Mouse (Mus musculus) kidney, adult 11 months (tissue): ENCODE measurements around the gene Zbtb6.

Experiments used
- DNase-seq: peaks from one replicate; pipeline ENCODE4 v3.0.0; 2022

Zbtb6 gene

GRCm38 (mm10) chr2:37442611-37443591 is at the start of gene Zbtb6, which contains the start of the genes Zbtb26 and Rabgap1:
Zbtb6 (minus strand) TSS chr2:37443171.
Zbtb26 (minus strand) TSS chr2:37443135.
Rabgap1 (plus strand) TSS chr2:37443279.
- peak; percentile 95 for DNase-seq

- DNase-seq = no peak
Measured at GRCm38 (mm10) chr2:37488956-37489355, 46.0 kb upstream of the Zbtb6 start.

DNA sequence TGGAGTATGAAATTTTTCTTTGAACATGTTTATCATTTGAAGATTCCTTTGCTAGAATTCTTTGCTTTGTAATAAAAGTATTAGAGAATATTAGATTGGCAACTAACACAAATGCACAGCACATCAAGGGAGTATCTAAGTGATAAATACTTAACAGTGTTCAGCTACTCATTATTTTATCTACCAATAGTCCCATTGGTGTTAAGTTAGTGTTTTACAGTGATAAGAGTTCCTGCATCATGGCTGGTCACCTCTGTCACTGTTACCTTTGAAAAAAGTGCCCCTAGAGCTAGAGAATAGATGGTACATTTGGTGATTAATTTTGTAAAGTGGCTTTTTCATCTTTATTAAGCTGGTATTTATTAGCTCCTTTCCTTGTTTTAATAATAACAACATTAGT is 43.4 kb upstream of the Zbtb6 start:
- no peak for DNase-seq

DNA sequence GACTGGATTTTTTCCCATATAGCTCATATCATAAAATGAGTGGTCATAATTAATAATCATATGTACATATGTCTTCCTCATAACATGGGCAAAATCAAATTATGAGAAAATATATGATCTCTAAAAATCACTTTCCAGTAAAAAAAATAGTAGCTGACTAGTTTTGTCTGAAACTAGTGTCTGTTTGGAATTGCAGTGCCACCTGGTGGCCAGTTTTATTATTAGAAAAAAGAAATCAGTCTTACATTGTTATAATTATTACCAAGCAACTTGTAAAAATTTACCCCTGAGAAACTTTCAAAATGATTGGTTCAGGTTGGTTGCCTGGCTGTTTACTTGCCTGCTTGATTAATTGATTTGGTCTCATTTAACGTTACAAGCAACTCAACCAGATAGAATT is 42.4 kb upstream of the Zbtb6 start:
- no peak for DNase-seq

GRCm38 (mm10) chr2:37484165-37484564 is 41.2 kb upstream of the Zbtb6 start:
- no peak for DNase-seq

DNA sequence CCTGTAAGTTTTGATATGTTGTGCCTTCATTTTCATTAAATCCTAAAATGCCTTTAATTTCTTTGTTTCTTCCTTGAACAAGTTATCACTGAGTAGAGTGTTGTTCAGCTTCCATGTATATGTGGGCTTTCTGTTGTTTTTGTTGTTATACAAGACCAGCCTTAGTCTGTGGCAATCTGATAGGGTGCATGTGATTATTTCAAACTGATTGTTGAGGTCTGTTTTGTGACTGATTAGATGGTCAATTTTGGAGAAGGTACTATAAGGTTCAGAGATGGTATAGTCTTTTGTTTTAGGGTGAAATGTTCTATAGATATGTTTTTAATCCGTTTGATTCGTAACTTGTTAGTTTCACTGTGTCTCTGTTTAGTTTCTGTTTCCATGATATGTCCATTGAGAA is 37.1 kb upstream of the Zbtb6 start:
- no peak for DNase-seq

GRCm38 (mm10) chr2:37479559-37479958 is 36.6 kb upstream of the Zbtb6 start:
- DNase-seq = no peak

DNA sequence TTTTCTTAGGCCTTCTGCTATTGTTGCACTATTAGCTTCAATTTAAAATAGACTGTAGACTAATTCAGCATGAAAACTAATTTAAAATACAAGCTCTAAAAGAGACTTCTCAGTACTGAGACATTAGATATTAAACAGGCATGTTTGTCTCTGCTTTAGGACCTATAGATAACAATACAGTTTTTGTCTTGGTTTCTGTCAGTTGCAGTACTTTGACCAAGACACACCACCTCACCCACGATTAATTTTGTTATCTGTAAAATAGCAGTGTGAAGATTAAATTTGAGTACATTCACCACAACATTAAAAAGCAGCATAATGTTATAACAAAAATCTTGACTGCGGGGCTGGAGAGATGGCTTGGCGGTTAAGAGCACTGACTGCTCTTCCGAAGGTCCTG is 23.3 kb upstream of the Zbtb6 start:
- no peak for DNase-seq

GRCm38 (mm10) chr2:37460707-37461106 is 17.7 kb upstream of the Zbtb6 start:
- DNase-seq = no peak

DNA sequence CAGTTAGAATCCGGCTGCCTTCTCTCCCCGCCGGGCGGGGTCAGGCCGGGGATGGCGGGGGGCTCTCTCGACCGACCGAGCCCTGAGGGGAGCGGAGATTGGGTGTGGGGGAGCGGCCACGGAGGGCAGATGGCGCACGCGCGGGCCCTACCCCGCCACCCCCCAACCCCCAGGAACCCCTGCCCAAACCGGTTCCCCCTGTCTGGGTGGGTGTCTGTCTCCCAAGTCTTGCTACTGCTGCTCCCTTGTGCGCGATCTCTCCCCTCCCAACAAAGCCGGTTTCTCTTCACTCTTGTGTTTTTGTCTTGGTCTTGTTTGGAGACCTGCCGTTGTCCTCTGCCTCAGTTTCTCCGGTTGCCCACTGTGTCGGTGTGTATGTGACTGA is 9.4 kb upstream of the Zbtb6 start:
- DNase-seq = no peak

DNA sequence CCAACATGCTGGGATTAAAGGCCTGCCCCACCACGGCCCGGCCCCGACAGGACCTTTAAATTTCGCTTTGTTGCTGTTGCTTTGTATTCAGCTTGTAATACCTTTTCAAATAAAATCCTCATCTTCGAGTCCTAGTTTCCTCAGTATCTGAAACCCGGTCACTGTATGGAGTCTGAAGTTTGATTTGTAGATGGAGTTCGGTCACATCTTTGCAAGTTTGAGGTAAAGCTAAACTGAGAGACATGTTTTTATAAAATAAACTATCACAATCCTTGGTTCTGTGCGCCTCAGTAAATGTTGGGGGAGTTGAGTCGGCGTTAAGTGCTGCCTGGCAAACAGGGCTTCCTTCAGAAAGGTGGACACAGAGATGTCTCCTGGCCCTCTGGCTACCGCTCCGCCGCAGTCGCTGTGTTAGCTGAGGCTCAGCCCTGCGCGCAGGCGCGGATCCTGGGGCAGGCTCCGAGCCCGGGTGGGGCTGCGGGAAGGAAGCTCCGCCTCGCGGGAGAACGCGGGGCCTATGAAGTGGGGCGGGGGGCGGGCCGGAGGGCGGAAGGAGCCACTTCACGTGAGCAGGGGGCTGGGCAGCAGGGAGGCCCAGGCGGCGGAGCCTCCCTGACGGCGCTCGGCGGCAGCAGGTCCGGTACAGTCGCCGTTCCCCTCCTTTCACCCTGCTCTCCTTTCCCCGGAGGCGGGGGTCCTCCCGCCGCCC is 8.8 kb upstream of the Zbtb6 start:
- DNase-seq = peak; percentile 91

DNA sequence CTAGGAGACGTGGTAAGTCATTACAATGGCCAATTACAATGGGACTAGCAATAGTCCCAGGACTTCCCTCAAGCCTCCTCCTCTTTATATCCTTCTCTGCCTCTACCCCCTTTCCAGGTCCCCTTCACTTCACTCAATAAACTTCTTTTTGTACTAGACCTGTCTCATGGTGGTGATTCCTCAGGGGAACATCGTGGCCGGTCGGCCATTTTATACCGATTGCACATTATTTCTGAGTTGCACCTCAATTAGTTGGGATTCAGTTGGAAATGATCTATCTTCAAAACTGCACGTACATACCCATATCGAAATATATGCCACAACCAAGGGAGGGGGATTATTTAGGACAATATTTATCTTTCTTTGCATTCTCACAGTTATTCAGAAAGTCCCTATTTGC is 11.4 kb downstream of the Zbtb6 start:
- DNase-seq = no peak

DNA sequence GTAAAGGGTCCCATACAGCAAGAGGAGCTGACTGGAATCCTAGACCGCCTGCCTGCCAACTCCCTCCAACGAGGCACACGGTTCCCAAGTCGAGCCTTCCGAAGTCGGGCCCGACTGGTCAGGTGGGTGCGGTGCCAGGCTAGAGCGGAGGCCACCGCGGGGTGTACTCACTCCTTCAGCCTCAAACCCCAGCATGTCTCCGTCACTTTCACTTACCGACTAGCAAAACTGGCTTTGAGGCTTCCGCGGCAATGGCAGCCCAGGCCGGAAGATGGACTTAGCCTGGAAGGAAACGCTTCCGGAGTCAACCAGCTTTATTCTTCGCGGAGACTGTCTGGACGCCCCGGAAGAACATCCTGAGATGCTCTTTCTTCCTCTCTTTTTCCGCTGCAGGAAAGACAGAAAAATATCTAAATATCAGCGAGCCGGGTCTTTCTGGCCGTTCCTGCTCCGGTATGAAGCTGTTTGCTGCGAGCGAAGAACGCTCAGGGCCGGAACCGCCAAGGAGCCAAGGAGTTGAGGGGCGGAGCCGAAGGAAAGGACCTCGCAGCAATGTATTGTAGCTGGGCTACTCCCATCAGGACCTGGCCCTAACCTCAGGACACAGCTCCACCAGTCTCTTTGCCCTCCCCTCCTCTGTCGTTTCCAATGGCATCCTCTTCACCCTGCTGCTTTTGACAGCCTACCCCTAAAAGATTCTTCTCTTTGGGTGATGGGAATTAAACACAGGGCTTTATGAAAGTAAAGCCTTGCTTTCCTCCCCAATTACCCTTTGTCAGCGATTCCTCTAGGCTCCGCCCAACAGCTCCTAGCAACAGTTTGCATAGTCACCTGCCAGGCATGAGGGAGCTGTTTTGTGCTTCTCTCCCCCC is 12.1 kb downstream of the Zbtb6 start:
- DNase-seq = peak; percentile 82

DNA sequence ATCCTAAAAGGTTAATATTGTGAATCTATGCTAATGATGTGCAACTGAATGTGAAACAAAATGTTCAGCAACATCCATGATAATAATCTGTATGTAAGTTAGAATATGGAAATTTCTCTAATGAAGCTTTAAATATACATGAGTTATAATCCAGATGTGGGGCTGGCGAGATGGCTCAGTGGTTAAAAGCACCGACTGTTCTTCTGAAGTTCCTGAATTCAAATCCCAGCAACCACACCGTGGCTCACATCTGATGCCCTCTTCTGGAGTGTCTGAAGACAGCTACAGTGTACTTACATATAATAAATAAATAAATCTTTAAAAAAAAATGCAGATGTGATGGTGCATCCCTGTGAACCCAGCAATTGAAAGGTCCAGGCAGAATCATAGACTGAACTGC is 19.3 kb downstream of the Zbtb6 start:
- no peak for DNase-seq

GRCm38 (mm10) chr2:37422306-37423304 is 20.4 kb downstream of the Zbtb6 start, which contains the start of gene Rc3h2:
Rc3h2 (minus strand) TSS chr2:37422903.
- DNase-seq = peak; percentile 94

DNA sequence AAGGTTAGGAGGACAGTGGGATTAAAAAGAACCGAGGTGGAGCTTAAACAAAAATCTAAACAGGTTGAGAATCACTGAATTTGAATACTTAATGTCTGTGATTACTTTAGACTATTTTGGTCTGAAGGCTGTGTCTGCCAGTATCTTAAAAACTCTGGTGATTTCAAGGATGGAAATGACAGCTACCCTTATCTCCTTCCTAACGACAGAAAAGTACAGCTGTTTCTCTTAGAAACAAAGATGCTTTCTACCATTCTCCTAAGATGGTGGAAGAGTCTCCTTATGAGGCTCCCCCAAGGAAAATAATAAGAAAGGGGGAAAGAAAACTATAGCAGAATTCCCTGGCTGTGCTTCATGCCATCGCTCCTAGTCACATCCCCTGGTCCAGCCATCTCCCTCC is 21.1 kb downstream of the Zbtb6 start:
- no peak for DNase-seq

- no peak for DNase-seq
Measured at GRCm38 (mm10) chr2:37395539-37395938, 47.4 kb downstream of the Zbtb6 start.

DNA sequence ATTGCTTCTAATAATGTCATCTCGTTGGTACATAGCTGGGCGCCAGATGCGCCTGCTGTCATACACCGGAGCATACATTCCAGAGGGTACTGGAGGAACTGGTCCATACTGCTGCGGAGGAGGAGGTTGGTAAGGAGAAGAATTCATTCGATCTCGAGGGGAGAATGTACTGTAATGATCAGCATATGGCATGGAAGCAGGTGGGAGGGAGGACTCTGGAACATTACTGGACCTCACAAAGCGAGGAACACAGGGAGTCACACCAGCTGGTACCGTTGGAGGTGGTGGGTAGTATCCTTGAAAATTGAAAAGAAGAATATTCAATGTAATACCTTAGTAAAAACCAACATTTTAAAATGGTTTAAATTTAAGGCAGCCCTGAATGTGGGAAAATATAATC is 60.0 kb downstream of the Zbtb6 start:
- DNase-seq = no peak

- peak; percentile 19 for DNase-seq
Measured at GRCm38 (mm10) chr2:37380189-37380588, 62.8 kb downstream of the Zbtb6 start.

GRCm38 (mm10) chr2:37376018-37376417 is 67.0 kb downstream of the Zbtb6 start:
- no peak for DNase-seq
